Mouse (Mus musculus) testis, adult 2 months (tissue): Measurements from ENCODE around the gene Arhgap32. TPM values are rescaled to one million over a fixed set of nuclear protein-coding genes. Genes with fewer than 3 reads are reported as not detected.
"Not testable (repeated sequence)": the region's sequence is repeated elsewhere in the genome, so short reads cannot be mapped to it uniquely, and the experiment has no call there.

Experiments used
- H3K27ac ChIP-seq: fragments of 200-500 bp; 2 replicates; pipeline ENCODE4 v1.5.1; 2012; ENCODE audit warnings: low read depth, low read length; ENCODE audit not compliant: control insufficient read depth, insufficient read depth
- H3K27me3 ChIP-seq: fragments of 200-500 bp; 2 replicates; pipeline ENCODE4 v1.6.1; 2012; ENCODE audit warnings: mild to moderate bottlenecking, low read length, moderate library complexity; ENCODE audit not compliant: control insufficient read depth, insufficient read depth
- H3K36me3 ChIP-seq: fragments of 200-500 bp; 2 replicates; pipeline ENCODE4 v1.6.1; 2012; ENCODE audit warnings: mild to moderate bottlenecking, low read length; ENCODE audit not compliant: control insufficient read depth, insufficient read depth
- H3K4me1 ChIP-seq: fragments of 200-500 bp; 2 replicates; pipeline ENCODE4 v1.6.1; 2012; ENCODE audit warnings: low read length; ENCODE audit not compliant: control insufficient read depth, insufficient read depth
- H3K4me3 ChIP-seq: fragments of 200-500 bp; 2 replicates; pipeline ENCODE4 v1.5.1; 2012; ENCODE audit warnings: low read depth, mild to moderate bottlenecking, low read length, moderate library complexity, mixed read lengths; ENCODE audit not compliant: control insufficient read depth
- CTCF ChIP-seq: fragments of 200-500 bp; IDR thresholded peaks from 2 replicates; pipeline ENCODE4 v1.5.1; 2012; ENCODE audit warnings: low read depth, mild to moderate bottlenecking, inconsistent platforms, low read length, moderate library complexity; ENCODE audit not compliant: control insufficient read depth, insufficient read depth, insufficient replicate concordance
- POLR2A ChIP-seq: fragments of 200-500 bp; IDR thresholded peaks from 2 replicates; pipeline ENCODE4 v1.6.1; 2012; ENCODE audit warnings: low read depth, mild to moderate bottlenecking, inconsistent platforms, low read length, moderate library complexity; ENCODE audit not compliant: control insufficient read depth
- polyA plus RNA-seq: library from polyadenylated mRNA; depleted of rRNA; stranded (reverse); fragments of >200 nt; gene quantifications from 2 replicates; pipeline ENCODE4 v1.2.3, GENCODE M21; 2012

Arhgap32 gene
- polyA plus RNA-seq, 1 experiment, result 4.2 TPM

DNA sequence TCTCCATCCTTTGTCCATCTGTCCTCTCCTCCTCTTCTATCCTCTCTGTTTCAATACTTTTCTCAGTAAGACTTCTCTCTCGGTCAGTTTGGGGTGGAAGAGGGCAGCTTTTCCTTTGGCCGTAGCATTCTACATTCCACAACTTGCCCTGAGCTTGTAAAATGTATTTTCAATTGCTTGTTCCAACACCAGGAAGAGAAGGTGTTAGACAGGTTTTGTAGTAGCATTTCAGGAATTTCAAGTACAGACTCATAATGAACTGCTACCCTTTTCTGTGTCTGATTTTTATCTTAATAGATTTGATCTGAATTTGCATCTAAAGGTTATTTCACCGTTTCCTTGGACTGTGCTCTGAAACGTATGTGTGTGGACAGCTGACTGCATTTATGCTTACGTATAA, 336 bp downstream of the Arhgap32 start:
- no peaks in the 10 kb centered on the region for H3K4me1 ChIP-seq
- TF ChIP-seq CTCF, result no peak
- TF ChIP-seq POLR2A, result no peak
- no peaks in the 10 kb centered on the region for H3K36me3 ChIP-seq
- H3K4me3 ChIP-seq, result no peak overlapping the region
- H3K27ac ChIP-seq, result no peak overlapping the region
- H3K27me3 ChIP-seq, result no peaks in the 10 kb centered on the region

DNA sequence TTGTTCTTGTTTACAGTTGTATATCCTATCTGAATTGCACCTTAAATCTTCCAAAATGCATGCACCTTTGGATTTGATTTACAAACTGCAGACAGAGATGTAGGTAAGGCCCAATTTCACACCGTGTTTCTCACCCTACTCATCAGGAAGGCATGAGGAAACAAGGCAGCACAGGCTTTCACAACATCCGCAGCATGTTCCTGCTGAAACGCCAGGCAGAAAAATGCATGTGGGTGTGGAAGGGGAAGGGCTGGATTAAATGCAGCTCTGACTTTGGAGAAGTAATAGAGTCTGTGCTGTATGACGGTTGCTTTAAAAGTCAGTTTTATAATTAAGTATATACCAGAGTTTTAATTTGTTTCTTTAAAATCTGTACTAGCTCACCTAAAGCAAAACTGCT, 1.9 kb downstream of the Arhgap32 start:
- Histone ChIP-seq H3K4me3 (no peak overlapping the region), H3K27me3 (no peaks in the 10 kb centered on the region), H3K36me3 (no peaks in the 10 kb centered on the region), H3K4me1 (no peaks in the 10 kb centered on the region), H3K27ac (no peak overlapping the region; the same call in 1 of the 2 replicates)
- TF ChIP-seq CTCF (no peak), POLR2A (no peak)

GRCm38 (mm10) chr9:32118433-32118832, 2.5 kb downstream of the Arhgap32 start:
- Histone ChIP-seq H3K4me1 (no peaks in the 10 kb centered on the region), H3K27ac (no peak overlapping the region), H3K36me3 (no peaks in the 10 kb centered on the region), H3K27me3 (no peaks in the 10 kb centered on the region), H3K4me3 (no peak overlapping the region)
- TF ChIP-seq CTCF (no peak), POLR2A (no peak)

- TF ChIP-seq POLR2A, result no peak
- no peak for TF ChIP-seq CTCF
- Histone ChIP-seq H3K4me3 (no peak overlapping the region), H3K4me1 (no peaks in the 10 kb centered on the region), H3K27me3 (no peaks in the 10 kb centered on the region), H3K27ac (no peak overlapping the region), H3K36me3 (no peaks in the 10 kb centered on the region)
These were observed 3.6 kb downstream of the Arhgap32 start for GRCm38 (mm10) chr9:32119586-32119985.

- no peaks in the 10 kb centered on the region for H3K36me3 ChIP-seq
- no peak overlapping the region for H3K27ac ChIP-seq
- no peak overlapping the region for H3K4me3 ChIP-seq
- H3K4me1 ChIP-seq, result no peaks in the 10 kb centered on the region
- no peak for TF ChIP-seq POLR2A
- no peak for TF ChIP-seq CTCF
- no peaks in the 10 kb centered on the region for H3K27me3 ChIP-seq
These were observed 4.2 kb downstream of the Arhgap32 start for GRCm38 (mm10) chr9:32120162-32120561.

GRCm38 (mm10) chr9:32121271-32121670, 5.3 kb downstream of the Arhgap32 start:
- not testable (repeated sequence) for H3K27ac ChIP-seq, H3K4me3 ChIP-seq, H3K27me3 ChIP-seq, H3K36me3 ChIP-seq, H3K4me1 ChIP-seq

- TF ChIP-seq CTCF (no peak), POLR2A (no peak)
- no peak overlapping the region for H3K4me3 ChIP-seq
- no peaks in the 10 kb centered on the region for H3K27me3 ChIP-seq
- H3K27ac ChIP-seq, result no peak overlapping the region
- H3K4me1 ChIP-seq, result no peaks in the 10 kb centered on the region; the same call in 1 of the 2 replicates
- H3K36me3 ChIP-seq, result no peaks in the 10 kb centered on the region
These were observed 20.3 kb downstream of the Arhgap32 start for GRCm38 (mm10) chr9:32136195-32136594.

GRCm38 (mm10) chr9:32136680-32137295, 20.9 kb downstream of the Arhgap32 start:
- H3K4me3 ChIP-seq, result no peak overlapping the region
- H3K4me1 ChIP-seq, result no peaks in the 10 kb centered on the region; the same call in 1 of the 2 replicates
- no peak overlapping the region; the same call in 1 of the 2 replicates for H3K27ac ChIP-seq
- H3K27me3 ChIP-seq, result no peaks in the 10 kb centered on the region
- no peaks in the 10 kb centered on the region for H3K36me3 ChIP-seq
- no peak for TF ChIP-seq CTCF
- no peak for TF ChIP-seq POLR2A
